Mouse (Mus musculus) embryonic facial prominence, embryonic 10.5 days (tissue): ENCODE results near the gene Atp6v0a1. TPM values are rescaled to one million over a fixed set of nuclear protein-coding genes. Genes with fewer than 3 reads are reported as not detected.

Experiments used
- DNase-seq: peaks from one replicate; pipeline ENCODE4 v3.0.0-alpha.2; 2017; ENCODE audit warnings: low spot score
- H3K27ac ChIP-seq: fragments of 300-500 bp; sonication (generic); replicated peaks from 2 replicates; pipeline ENCODE4 v1.5.1; 2016; ENCODE audit warnings: mild to moderate bottlenecking
- H3K27me3 ChIP-seq: fragments of 300-500 bp; sonication (generic); replicated peaks from 2 replicates; pipeline ENCODE4 v1.6.1; 2016; ENCODE audit warnings: low read depth, mild to moderate bottlenecking; ENCODE audit not compliant: poor library complexity, severe bottlenecking
- H3K36me3 ChIP-seq: fragments of 300-500 bp; sonication (generic); replicated peaks from 2 replicates; pipeline ENCODE4 v1.6.1; 2016; ENCODE audit warnings: mild to moderate bottlenecking, moderate library complexity
- H3K4me1 ChIP-seq: fragments of 300-500 bp; sonication (generic); 2 replicates; pipeline ENCODE4 v1.6.1; 2016
- H3K4me3 ChIP-seq: fragments of 300-500 bp; sonication (generic); 2 replicates; pipeline ENCODE4 v1.5.1; 2016; ENCODE audit warnings: mild to moderate bottlenecking, moderate library complexity
- H3K9me3 ChIP-seq: fragments of 300-500 bp; sonication (generic); 2 replicates; pipeline ENCODE4 v1.6.1; 2016; ENCODE audit warnings: mild to moderate bottlenecking
- WGBS: fragments of 180-500 bp; shearing (Covaris S2); methylation state at CpG from one replicate; pipeline ENCODE4 v1.1.7; 2016; 5-methylcytosine and 5-hydroxymethylcytosine counted together
- polyA plus RNA-seq: library from polyadenylated mRNA; unstranded; fragments of >200 nt; fragmentation: Nextera tagmentation; extraction: Ambion mirVana; gene quantifications from 2 replicates; pipeline ENCODE4 v1.2.1, GENCODE M21; 2016

The Atp6v0a1 gene
- polyA plus RNA-seq, 1 experiment from 2014 or later: 30.1 TPM

DNA sequence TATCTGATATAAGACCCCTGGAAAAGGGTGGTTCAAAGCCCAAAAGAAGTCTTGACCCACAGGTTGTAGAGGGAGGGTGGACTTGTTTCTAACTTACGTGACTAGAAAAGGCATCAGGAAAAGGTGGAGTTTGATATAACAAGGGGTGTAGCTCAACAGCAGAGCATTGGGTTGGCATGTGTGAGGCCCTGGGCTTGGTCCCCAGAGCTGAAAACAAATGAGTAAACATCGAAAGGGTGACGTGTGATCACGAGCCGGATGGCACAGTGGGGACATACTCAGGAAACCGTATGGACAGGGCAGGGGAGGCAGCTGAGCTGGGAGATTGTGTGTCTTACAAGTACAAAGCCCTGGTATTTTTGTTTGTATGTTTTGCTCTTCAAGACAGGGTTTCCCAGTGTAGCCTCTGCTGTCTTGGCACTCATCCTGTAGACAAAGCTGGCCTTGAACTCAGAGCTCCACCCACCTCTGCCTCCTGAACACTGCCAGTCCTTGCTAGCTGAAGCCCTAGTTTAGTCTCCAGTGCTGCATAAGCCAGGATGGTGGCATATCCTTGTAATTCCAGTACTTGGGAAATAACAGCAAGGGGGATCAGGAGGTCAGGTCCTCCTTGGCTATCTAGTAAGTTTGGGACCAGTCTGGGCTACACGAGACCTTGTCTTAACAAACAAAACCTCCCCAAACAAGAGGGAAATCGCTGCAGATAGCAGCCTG lies 25.5 kb downstream of the Atp6v0a1 start:
- no peaks in the 10 kb centered on the region for H3K4me1 ChIP-seq
- no peaks in the 10 kb centered on the region for H3K9me3 ChIP-seq
- 93% methylated on average over 8 of the region's 8 CpGs for WGBS
- no peak overlapping the region for H3K4me3 ChIP-seq
- H3K36me3 ChIP-seq: peaks cover 89% of the 10 kb centered on the region
- no peak overlapping the region for H3K27ac ChIP-seq
- no peak for DNase-seq
- H3K27me3 ChIP-seq: no peaks in the 10 kb centered on the region

DNA sequence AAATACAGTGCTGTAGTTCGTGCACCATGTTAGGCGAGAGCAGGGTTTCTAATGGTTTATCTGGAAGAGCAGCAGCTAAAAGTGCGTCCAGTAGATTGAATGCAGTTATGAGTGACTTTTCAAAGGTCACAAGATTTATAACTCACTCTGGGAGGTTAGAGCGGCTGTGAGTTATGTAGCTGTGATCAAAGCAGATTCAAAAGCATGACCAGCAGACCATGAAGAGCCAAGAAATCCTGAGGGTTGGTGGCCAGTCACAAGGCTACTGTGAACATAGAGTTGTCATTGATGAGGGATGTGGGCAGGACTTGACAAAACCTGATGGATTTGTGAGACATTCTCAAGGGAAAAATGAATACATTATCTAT lies 26.1 kb downstream of the Atp6v0a1 start:
- no peaks in the 10 kb centered on the region for H3K9me3 ChIP-seq
- no peak for DNase-seq
- H3K36me3 ChIP-seq: peaks cover 89% of the 10 kb centered on the region
- no peaks in the 10 kb centered on the region for H3K27me3 ChIP-seq
- no peaks in the 10 kb centered on the region for H3K4me1 ChIP-seq
- 93% methylated on average over 4 of the region's 4 CpGs for WGBS
- H3K27ac ChIP-seq: no peak overlapping the region
- H3K4me3 ChIP-seq: no peak overlapping the region

DNA sequence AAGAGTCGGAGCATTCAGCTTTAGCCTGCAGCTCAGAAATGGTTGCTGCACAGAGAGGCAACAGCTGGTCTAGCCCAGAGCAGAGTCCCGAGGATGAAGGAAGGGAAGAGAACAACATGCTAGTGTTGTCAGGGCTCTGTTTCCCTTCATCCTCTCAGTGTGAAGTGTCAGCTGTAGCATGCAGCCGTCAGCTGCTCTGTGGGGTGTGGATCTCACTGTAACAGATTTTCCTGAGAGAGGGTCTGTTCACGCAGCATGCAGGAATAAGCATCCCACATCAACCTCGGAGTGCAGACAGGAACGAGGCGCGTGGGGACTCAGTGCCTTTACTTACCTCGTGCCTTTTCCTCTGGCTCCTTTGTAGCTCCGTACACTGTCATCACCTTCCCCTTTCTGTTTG lies 28.5 kb downstream of the Atp6v0a1 start:
- H3K27ac ChIP-seq: no peak overlapping the region
- no peaks in the 10 kb centered on the region for H3K4me1 ChIP-seq
- no peak for DNase-seq
- no peaks in the 10 kb centered on the region for H3K9me3 ChIP-seq
- H3K36me3 ChIP-seq: peaks cover 92% of the 10 kb centered on the region
- no peaks in the 10 kb centered on the region for H3K27me3 ChIP-seq
- WGBS: 87% methylated on average over 10 of the region's 10 CpGs
- no peak overlapping the region for H3K4me3 ChIP-seq

DNA sequence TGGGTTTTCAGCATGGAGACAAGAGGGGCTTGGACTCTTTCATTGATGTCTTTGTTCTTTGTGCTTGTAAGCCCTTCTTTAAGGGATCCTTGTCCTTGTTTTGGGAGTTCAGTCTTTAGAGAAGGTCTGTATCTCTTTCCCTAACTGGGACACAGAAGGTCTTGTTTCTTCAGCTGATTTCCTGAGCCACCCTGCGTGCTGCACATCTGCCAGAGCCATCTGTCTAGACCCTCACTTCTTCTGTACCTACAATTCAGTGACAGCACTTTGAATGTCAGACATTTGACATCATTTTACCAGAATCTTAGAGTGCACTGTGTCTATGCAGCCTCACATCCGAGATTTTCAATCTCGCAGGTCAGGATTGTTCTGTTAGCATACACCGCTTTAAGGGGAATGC lies 36.6 kb downstream of the Atp6v0a1 start:
- WGBS: 89% methylated on average over 4 of the region's 4 CpGs
- H3K27me3 ChIP-seq: no peaks in the 10 kb centered on the region
- H3K4me1 ChIP-seq: no peaks in the 10 kb centered on the region; the same call in 1 of the 2 replicates
- peaks cover 97% of the 10 kb centered on the region for H3K36me3 ChIP-seq
- no peak overlapping the region for H3K27ac ChIP-seq
- no peak for DNase-seq
- no peaks in the 10 kb centered on the region for H3K9me3 ChIP-seq
- no peak overlapping the region for H3K4me3 ChIP-seq

DNA sequence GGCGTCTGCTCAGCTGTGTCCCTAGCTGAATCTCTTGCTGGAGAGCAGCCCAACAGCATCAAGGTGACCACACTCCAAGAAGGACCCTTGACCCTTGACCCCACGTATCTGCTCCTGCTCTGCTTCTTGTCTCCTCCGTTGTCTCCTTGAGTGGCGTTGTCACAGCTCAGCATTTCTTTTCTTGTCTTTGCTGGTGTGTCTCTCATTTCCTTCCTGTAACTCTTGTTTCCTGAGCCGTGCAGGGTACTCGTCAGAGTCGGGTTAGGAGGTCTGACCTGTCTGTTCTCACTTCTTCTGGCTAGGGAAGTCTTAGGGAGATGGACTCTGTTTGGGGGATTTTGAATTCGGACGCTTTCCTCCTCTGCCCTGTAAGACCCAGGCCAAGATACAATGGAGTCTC lies 37.2 kb downstream of the Atp6v0a1 start:
- Histone ChIP-seq H3K9me3 (no peaks in the 10 kb centered on the region), H3K36me3 (peaks cover 97% of the 10 kb centered on the region), H3K27ac (no peak overlapping the region), H3K4me1 (no peaks in the 10 kb centered on the region; the same call in 1 of the 2 replicates), H3K27me3 (no peaks in the 10 kb centered on the region), H3K4me3 (no peak overlapping the region)
- 56% methylated on average over 9 of the region's 9 CpGs for WGBS
- no peak for DNase-seq

DNA sequence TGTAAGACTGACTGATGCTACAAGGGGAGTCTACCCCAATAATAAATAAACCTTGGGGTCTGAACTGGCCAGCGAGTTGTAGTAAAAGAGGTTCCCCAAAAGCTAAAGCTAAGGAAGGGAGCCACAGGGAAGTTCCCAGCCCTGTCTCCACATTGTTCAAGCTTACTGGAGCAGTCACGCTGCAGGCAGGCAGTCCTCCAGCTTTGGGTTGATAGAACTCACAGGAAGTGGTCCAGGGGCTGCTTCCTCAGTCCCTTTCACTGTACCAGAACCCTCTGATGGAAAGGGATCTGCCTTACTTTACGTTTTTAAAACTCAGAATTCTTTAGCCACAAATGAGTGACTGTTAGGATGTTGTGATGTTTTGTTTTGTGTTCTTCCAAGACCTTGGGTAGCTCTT lies 38.2 kb downstream of the Atp6v0a1 start:
- H3K27me3 ChIP-seq: no peaks in the 10 kb centered on the region
- WGBS: 84% methylated on average over 3 of the region's 3 CpGs
- H3K27ac ChIP-seq: no peak overlapping the region
- H3K4me1 ChIP-seq: no peaks in the 10 kb centered on the region; the same call in 1 of the 2 replicates
- H3K9me3 ChIP-seq: no peaks in the 10 kb centered on the region
- no peak overlapping the region for H3K4me3 ChIP-seq
- peaks cover 95% of the 10 kb centered on the region for H3K36me3 ChIP-seq
- no peak for DNase-seq

DNA sequence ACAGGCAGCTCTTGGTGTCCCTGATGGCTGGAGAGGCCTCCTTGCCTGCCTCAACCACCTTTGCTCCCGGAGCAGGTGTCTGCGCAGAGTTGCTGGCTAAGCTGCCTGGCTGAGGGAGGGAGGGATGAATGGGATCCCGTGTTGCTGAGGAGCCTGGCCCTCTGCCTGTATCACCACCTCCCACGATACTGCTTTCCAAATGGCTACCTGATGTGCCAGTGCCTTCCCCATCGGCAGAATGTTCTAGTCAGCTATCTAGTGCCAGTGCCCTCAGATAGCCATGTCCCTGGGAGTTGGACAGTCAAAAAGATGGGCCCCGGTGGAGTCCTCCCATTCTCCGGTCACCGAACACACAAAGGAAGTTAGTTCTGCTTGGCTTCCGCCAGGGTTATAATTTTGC lies 41.1 kb downstream of the Atp6v0a1 start:
- H3K4me3 ChIP-seq: no peak overlapping the region
- H3K9me3 ChIP-seq: no peaks in the 10 kb centered on the region
- no peak overlapping the region for H3K27ac ChIP-seq
- no peaks in the 10 kb centered on the region; the same call in 1 of the 2 replicates for H3K4me1 ChIP-seq
- DNase-seq: no peak
- WGBS: 91% methylated on average over 9 of the region's 9 CpGs
- H3K36me3 ChIP-seq: peaks cover 91% of the 10 kb centered on the region
- no peaks in the 10 kb centered on the region for H3K27me3 ChIP-seq

DNA sequence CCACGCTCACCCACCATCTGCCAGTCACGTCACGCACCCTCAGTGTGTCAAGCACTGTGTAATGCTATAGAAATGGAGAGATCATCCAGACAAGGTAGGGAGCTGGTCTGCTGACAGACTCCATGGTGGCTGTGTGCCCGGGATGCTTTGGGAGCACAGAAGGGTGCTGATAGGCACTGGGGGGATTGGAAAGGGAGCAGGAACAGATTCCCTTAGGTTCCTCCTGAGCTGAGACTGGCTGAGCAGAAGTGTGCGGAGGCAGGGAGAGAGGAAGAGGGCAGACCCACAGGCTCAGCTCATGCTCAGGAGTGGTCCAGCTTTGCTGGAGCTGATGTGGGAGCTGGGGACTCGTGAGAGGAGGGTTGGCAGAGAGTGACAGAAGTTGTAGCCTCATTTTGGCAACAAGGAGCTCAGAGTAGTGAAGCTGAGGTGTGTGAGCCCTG lies 41.8 kb downstream of the Atp6v0a1 start:
- 86% methylated on average over 6 of the region's 6 CpGs for WGBS
- no peaks in the 10 kb centered on the region for H3K27me3 ChIP-seq
- no peak for DNase-seq
- H3K27ac ChIP-seq: no peak overlapping the region
- H3K36me3 ChIP-seq: peaks cover 91% of the 10 kb centered on the region
- H3K9me3 ChIP-seq: no peaks in the 10 kb centered on the region
- H3K4me1 ChIP-seq: no peaks in the 10 kb centered on the region; the same call in 1 of the 2 replicates
- H3K4me3 ChIP-seq: no peak overlapping the region

DNA sequence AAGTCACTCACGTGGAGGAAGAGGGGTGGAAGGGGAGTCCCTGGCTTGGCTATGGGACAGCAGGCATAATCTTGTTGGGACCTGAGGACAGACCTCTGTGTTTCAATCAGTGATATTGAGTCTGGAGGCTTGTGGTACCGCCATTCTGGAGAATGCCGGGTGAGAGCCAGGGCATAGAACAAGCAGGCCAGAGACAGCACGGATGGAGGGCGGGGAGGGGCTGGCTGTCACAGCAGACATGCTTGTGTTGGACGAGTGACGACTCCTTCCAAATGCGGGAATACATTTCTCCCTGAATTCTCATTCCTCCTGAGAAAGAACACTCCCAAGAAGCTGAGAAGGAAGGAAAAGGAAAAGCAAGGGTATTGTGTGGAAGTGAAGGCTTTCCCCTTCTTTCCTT lies 42.4 kb downstream of the Atp6v0a1 start:
- H3K9me3 ChIP-seq: no peaks in the 10 kb centered on the region
- no peak overlapping the region for H3K4me3 ChIP-seq
- DNase-seq: no peak
- no peaks in the 10 kb centered on the region for H3K27me3 ChIP-seq
- no peak overlapping the region for H3K27ac ChIP-seq
- peaks cover 91% of the 10 kb centered on the region for H3K36me3 ChIP-seq
- no peaks in the 10 kb centered on the region for H3K4me1 ChIP-seq
- WGBS: 88% methylated on average over 8 of the region's 8 CpGs

DNA sequence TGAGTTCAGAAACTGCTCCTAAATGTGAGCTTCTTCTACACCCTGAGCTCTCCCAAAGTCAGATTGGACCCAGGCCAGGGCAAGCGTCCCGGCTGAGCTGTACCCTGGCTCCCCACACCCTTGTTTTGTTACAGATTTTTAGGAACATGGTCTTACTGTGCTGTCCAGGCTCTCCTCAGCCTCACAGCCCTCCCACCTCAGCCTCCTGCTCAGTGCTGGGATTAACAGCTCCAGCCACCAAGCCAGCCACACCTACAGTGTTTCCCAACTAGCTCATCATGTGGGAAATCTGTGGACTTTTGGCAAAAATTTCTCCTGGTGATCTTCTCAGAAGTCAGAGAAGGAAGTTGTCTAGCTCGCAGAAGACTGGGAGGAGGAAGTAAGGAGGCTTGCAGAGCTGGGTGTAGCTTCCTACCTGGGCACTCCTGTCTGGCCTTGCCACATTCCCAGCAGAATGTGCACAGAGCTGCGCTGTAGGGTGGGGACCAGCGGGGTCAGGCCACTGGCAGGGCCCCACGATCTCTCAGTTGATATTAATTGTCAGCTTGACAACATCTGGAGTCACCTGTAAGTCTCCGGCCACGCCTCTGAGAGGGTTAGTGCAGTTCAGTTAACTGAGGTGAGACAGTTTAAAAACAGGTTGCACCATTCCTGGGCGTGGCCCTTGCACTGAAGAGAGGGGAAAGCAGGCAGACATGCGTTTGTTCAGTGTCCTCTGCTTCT lies 43.7 kb downstream of the Atp6v0a1 start:
- no peaks in the 10 kb centered on the region for H3K9me3 ChIP-seq
- no peak for DNase-seq
- H3K4me1 ChIP-seq: no peaks in the 10 kb centered on the region
- H3K27me3 ChIP-seq: no peaks in the 10 kb centered on the region
- no peak overlapping the region for H3K27ac ChIP-seq
- H3K4me3 ChIP-seq: no peak overlapping the region
- WGBS: 92% methylated on average over 10 of the region's 10 CpGs
- peaks cover 89% of the 10 kb centered on the region for H3K36me3 ChIP-seq

DNA sequence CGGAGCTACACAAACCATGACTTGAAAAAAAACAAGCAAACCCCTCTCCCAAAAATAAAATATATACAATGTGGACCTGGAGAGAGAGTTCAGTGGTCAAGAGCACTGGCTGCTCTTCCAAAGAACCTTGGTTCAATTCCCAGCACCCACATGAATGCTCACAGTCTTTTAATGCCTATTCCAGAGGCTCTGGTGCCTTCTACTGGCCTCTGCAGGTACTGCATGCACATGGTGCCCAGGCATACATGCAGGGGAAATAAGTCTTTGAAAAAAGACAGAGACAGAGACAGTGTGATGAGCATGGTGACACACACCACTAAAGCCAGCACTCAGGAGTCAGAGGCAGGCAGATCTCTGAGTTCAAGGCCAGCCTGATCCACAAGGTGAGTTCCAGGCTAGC lies 44.7 kb downstream of the Atp6v0a1 start:
- 91% methylated on average over 1 of the region's 1 CpGs for WGBS
- H3K36me3 ChIP-seq: peaks cover 84% of the 10 kb centered on the region
- DNase-seq: no peak

DNA sequence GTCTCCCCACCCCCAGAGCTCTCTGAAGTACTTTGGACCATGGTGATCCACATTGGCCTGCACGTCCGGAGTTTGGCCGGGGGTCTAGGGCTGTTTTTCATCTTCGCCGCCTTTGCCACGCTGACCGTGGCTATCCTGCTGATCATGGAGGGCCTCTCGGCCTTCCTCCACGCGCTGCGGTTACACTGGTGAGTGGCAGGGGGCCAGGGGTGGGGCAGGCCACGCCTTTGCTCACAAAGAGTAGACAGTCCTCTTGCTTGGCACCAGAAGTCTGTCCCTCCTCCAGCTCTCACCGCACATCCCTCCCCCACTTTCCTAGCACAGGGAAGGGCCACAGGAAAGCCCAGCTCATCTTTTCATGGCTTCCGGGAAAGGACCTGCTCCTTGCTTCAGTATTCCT lies 46.2 kb downstream of the Atp6v0a1 start:
- H3K9me3 ChIP-seq: no peaks in the 10 kb centered on the region
- H3K36me3 ChIP-seq: peaks cover 85% of the 10 kb centered on the region
- H3K4me3 ChIP-seq: no peak overlapping the region
- DNase-seq: no peak
- H3K27ac ChIP-seq: no peak overlapping the region
- 89% methylated on average over 14 of the region's 14 CpGs for WGBS
- no peaks in the 10 kb centered on the region for H3K27me3 ChIP-seq
- H3K4me1 ChIP-seq: peaks cover 14% of the 10 kb centered on the region

More for the DNA sequence above, 44.7 kb downstream of the Atp6v0a1 start:
- Histone ChIP-seq H3K4me1 (peaks cover 6% of the 10 kb centered on the region), H3K27me3 (no peaks in the 10 kb centered on the region), H3K27ac (no peak overlapping the region), H3K4me3 (no peak overlapping the region), H3K9me3 (no peaks in the 10 kb centered on the region)

DNA sequence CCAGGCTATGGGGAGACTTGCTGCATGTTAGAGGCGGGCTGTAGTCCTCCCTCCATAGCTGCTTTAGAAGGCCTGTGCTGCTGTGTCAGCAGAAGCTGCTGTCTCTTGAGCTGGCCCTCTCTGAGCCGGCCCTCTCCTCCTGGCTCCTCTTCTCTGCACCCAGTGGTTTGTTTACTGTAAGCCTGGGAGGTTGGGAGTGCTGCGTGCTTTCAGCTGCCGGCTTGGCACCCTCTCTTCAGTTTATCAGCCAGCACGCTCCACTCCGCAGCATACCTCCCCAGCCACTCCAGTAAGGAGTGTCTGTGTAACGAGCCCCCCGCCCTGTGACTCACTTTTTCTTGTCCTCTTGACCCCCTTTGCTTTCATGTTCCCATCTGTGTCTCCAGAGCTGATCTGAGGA lies 47.6 kb downstream of the Atp6v0a1 start:
- H3K36me3 ChIP-seq: peaks cover 82% of the 10 kb centered on the region
- H3K4me3 ChIP-seq: no peak overlapping the region
- DNase-seq: no peak
- no peak overlapping the region; the same call in 1 of the 2 replicates for H3K27ac ChIP-seq
- H3K27me3 ChIP-seq: no peaks in the 10 kb centered on the region
- peaks cover 18% of the 10 kb centered on the region for H3K4me1 ChIP-seq
- H3K9me3 ChIP-seq: no peaks in the 10 kb centered on the region
- 57% methylated on average over 8 of the region's 8 CpGs for whole genome bisulfite sequencing
